Mouse (Mus musculus) liver, embryonic 14.5 days (tissue): ENCODE results near the gene 1700034J05Rik.
A peak's percentile ranks its signal among the peaks of the same experiment; 100 is the strongest.

Experiments
- CTCF ChIP-seq: IDR thresholded peaks from 2 replicates; pipeline ENCODE4 v1.5.1; 2016; ENCODE audit warnings: antibody characterized with exemption, low read depth, control low read depth
- EP300 ChIP-seq: IDR thresholded peaks from 2 replicates; pipeline ENCODE4 v1.6.1; 2016; ENCODE audit warnings: antibody characterized with exemption, low read depth

- TF ChIP-seq CTCF = peak; percentile 26; the same call in 1 of the 2 replicates
- 0 out of 2 replicates have a peak, but pooled peaks have one; percentile 37 for TF ChIP-seq EP300
Measured at GRCm38 (mm10) chr6:146961832-146962481, 7.7 kb upstream of the 1700034J05Rik start.
